In the genomic region with DNA sequence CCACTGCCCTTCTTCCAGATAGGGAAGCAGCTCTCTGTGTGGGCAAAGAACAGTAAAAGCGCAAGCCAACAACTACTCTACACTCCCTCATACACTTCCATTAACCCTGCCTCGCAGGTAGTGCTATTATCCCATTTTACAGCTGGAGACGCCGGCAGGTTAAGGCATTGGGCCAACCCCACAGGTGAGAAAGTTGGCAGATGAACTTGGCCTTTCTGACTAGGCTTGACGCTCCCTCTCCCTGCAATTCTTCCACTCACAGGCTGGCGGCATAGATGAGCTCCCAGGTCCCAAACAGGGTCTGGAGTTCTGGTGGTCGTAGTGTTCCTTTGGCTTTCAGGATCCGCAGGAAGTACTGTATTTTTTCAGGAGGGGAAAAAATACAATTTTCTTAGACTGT, we compare ENCODE assay signal across 7 mouse cellular contexts. TPM values are rescaled to one million over a fixed set of nuclear protein-coding genes. Genes with fewer than 3 reads are reported as not detected.
DNase-seq lines count a peak whose midpoint lies in the region; ATAC-seq lines count a peak whose summit lies in the region.

No protein-coding gene starts in this region.

- H3K4me1 ChIP-seq in embryonic facial prominence, embryonic 12.5 days, result peaks cover 27% of the 10 kb centered on the region
- H3K4me1 ChIP-seq in intestine, embryonic 14.5 days (replicated peaks; ENCODE audit: control insufficient read depth, insufficient read depth, low read length), result peaks cover 26% of the 10 kb centered on the region

- H3K9me3 ChIP-seq in embryonic facial prominence, embryonic 12.5 days, result no peaks in the 10 kb centered on the region
- no peaks in the 10 kb centered on the region for H3K9me3 ChIP-seq in intestine, embryonic 14.5 days (ENCODE audit: control insufficient read depth, low read length)

- ATAC-seq in embryonic facial prominence, embryonic 12.5 days (ENCODE audit: insufficient number of reproducible peaks, insufficient read depth, low FRiP score, low TSS enrichment), result no peak
- ATAC-seq in intestine, embryonic 14.5 days (replicated peaks; ENCODE audit: low FRiP score, low TSS enrichment, low read depth), result peak; percentile 44; the same call in 1 of the 2 replicates
- ATAC-seq in megakaryocyte-erythroid progenitor cell, adult 5-6 weeks (replicated peaks; ENCODE audit: low FRiP score, low TSS enrichment, poor library complexity, severe bottlenecking), result peak; percentile 50; the same call in 1 of the 2 replicates

- H3K36me3 ChIP-seq in embryonic facial prominence, embryonic 12.5 days, result peaks cover 11% of the 10 kb centered on the region; the same call in 1 of the 2 replicates
- peaks cover 18% of the 10 kb centered on the region for H3K36me3 ChIP-seq in intestine, embryonic 14.5 days (ENCODE audit: control insufficient read depth, insufficient read depth, low read length)

- H3K9ac ChIP-seq in embryonic facial prominence, embryonic 12.5 days, result peak overlapping the region; percentile 58; the same call in 1 of the 2 replicates
- peak overlapping the region; percentile 77 for H3K9ac ChIP-seq in intestine, embryonic 14.5 days (ENCODE audit: low read length)

- H3K4me3 ChIP-seq in embryonic facial prominence, embryonic 12.5 days, result peak overlapping the region; percentile 56
- peak overlapping the region; percentile 71 for H3K4me3 ChIP-seq in intestine, embryonic 14.5 days (ENCODE audit: low read depth, low read length)

- WGBS in embryonic facial prominence, embryonic 12.5 days, result 18% methylated on average over 8 of the region's 8 CpGs
- 15% methylated on average over 8 of the region's 8 CpGs for WGBS in intestine, embryonic 14.5 days

- DNase-seq in spleen, postnatal 4 days (ENCODE audit: low spot score in 2 of 2), result peak; percentile 58 to 75
- no peak for DNase-seq in spleen, adult 18-20 months
- DNase-seq in intestine, embryonic 14.5 days (ENCODE audit: low spot score), result peak; percentile 69
- DNase-seq in frontal cortex, postnatal 36 days (ENCODE audit: low spot score in 2 of 2), result no peak
- DNase-seq in urinary bladder, adult 18-20 months (ENCODE audit: low spot score in 2 of 2), result no peak

- H3K27me3 ChIP-seq in embryonic facial prominence, embryonic 12.5 days, result no peaks in the 10 kb centered on the region
- H3K27me3 ChIP-seq in intestine, embryonic 14.5 days (replicated peaks; ENCODE audit: control insufficient read depth, insufficient read depth, low read length), result no peaks in the 10 kb centered on the region

- no peak overlapping the region for H3K27ac ChIP-seq in embryonic facial prominence, embryonic 12.5 days
- H3K27ac ChIP-seq in intestine, embryonic 14.5 days (ENCODE audit: low read depth), result peak overlapping the region; percentile 57; the same call in 1 of the 2 replicates

- H3K4me2 ChIP-seq in embryonic facial prominence, embryonic 12.5 days (replicated peaks), result peak overlapping the region; percentile 59
- peak overlapping the region; percentile 72 for H3K4me2 ChIP-seq in intestine, embryonic 14.5 days (ENCODE audit: low read length)

RNA-seq across cellular contexts. Expression of a gene that starts 0.5 kb away (rescaled TPM):
- polyA plus RNA-seq in embryonic facial prominence, embryonic 12.5 days (2016; fragmentation: Nextera tagmentation; extraction: Ambion mirVana), result 43.6 and 44.1 TPM in 2 replicates
- polyA plus RNA-seq in intestine, embryonic 14.5 days (2014; fragmentation: Nextera tagmentation; extraction: Ambion mirVana), result 42.5 and 47.6 TPM in 2 replicates
- total RNA-seq in megakaryocyte-erythroid progenitor cell, adult 5-6 weeks (2014; fragmentation: Nextera tagmentation), result 44.3 and 50.3 TPM in 2 replicates
- total RNA-seq in megakaryocyte-erythroid progenitor cell, adult 5-6 weeks (2017), result 27.2 and 32.7 TPM in 2 replicates

RNA-seq across cellular contexts. Expression of a gene that starts 6.3 kb away (rescaled TPM):
- polyA plus RNA-seq in embryonic facial prominence, embryonic 12.5 days (2016; fragmentation: Nextera tagmentation; extraction: Ambion mirVana), result 57.4 and 62.3 TPM in 2 replicates
- polyA plus RNA-seq in intestine, embryonic 14.5 days (2014; fragmentation: Nextera tagmentation; extraction: Ambion mirVana), result 109 and 128 TPM in 2 replicates
- total RNA-seq in megakaryocyte-erythroid progenitor cell, adult 5-6 weeks (2014; fragmentation: Nextera tagmentation), result 28.8 and 47.9 TPM in 2 replicates
- total RNA-seq in megakaryocyte-erythroid progenitor cell, adult 5-6 weeks (2017), result 44.6 and 46.3 TPM in 2 replicates

RNA-seq across cellular contexts. Expression of a gene that starts 7.8 kb away (rescaled TPM):
- polyA plus RNA-seq in embryonic facial prominence, embryonic 12.5 days (2016; fragmentation: Nextera tagmentation; extraction: Ambion mirVana), result 1.3 and 1.6 TPM in 2 replicates
- polyA plus RNA-seq in intestine, embryonic 14.5 days (2014; fragmentation: Nextera tagmentation; extraction: Ambion mirVana), result 4.0 and 9.4 TPM in 2 replicates
- 3.6 and 11.8 TPM in 2 replicates for total RNA-seq in megakaryocyte-erythroid progenitor cell, adult 5-6 weeks (2014; fragmentation: Nextera tagmentation)
- 2.1 and 3.3 TPM in 2 replicates for total RNA-seq in megakaryocyte-erythroid progenitor cell, adult 5-6 weeks (2017)

RNA-seq across cellular contexts. Expression of a gene that starts 15.4 kb away (rescaled TPM):
- not detected in 2 replicates for polyA plus RNA-seq in embryonic facial prominence, embryonic 12.5 days (2016; fragmentation: Nextera tagmentation; extraction: Ambion mirVana)
- polyA plus RNA-seq in intestine, embryonic 14.5 days (2014; fragmentation: Nextera tagmentation; extraction: Ambion mirVana), result not detected in 2 replicates
- 0.61 TPM in 1 of 2 replicates, not detected in the other for total RNA-seq in megakaryocyte-erythroid progenitor cell, adult 5-6 weeks (2014; fragmentation: Nextera tagmentation)
- total RNA-seq in megakaryocyte-erythroid progenitor cell, adult 5-6 weeks (2017), result not detected in 2 replicates

RNA-seq across cellular contexts. Expression of a gene that starts 24.6 kb away (rescaled TPM):
- 151 and 177 TPM in 2 replicates for polyA plus RNA-seq in embryonic facial prominence, embryonic 12.5 days (2016; fragmentation: Nextera tagmentation; extraction: Ambion mirVana)
- 516 and 574 TPM in 2 replicates for polyA plus RNA-seq in intestine, embryonic 14.5 days (2014; fragmentation: Nextera tagmentation; extraction: Ambion mirVana)
- not detected in 2 replicates for total RNA-seq in megakaryocyte-erythroid progenitor cell, adult 5-6 weeks (2014; fragmentation: Nextera tagmentation)
- 0.09 TPM in 1 of 2 replicates, not detected in the other for total RNA-seq in megakaryocyte-erythroid progenitor cell, adult 5-6 weeks (2017)

Comparison
In these comparisons a context has a peak if more than half of its experiments do, and no peak if none do; other contexts are left out.
1. DNase-seq: peak in spleen, postnatal 4 days (2 of 2) and intestine, embryonic 14.5 days (single experiment); none in spleen, adult 18-20 months (0 of 2), frontal cortex, postnatal 36 days (0 of 2) and urinary bladder, adult 18-20 months (0 of 2).